Mouse (Mus musculus) left cerebral cortex, postnatal 4 days (tissue): ENCODE results near the gene Pknox1. TPM values are rescaled to one million over a fixed set of nuclear protein-coding genes. Genes with fewer than 3 reads are reported as not detected.
A peak's percentile ranks its signal among the peaks of the same experiment; 100 is the strongest.
"Not testable (repeated sequence)": the region's sequence is repeated elsewhere in the genome, so short reads cannot be mapped to it uniquely, and the experiment has no call there.

Experiments
- DNase-seq: peaks from one replicate; pipeline ENCODE4 v3.0.0-alpha.2; 2022
- intact Hi-C: fragments of 180-260 bp; cut with DNase I; formaldehyde crosslinking; loops from one replicate; pipeline ENCODE4 v1.15.1; 2025
- total RNA-seq, 2 experiments: library from RNA; stranded (reverse); gene quantifications; 2 replicates each; pipeline ENCODE4 v1.2.3; 2021

Gene Pknox1
- total RNA-seq, 2 experiments from 2014 or later, result 17.8 to 18.8 TPM

DNA sequence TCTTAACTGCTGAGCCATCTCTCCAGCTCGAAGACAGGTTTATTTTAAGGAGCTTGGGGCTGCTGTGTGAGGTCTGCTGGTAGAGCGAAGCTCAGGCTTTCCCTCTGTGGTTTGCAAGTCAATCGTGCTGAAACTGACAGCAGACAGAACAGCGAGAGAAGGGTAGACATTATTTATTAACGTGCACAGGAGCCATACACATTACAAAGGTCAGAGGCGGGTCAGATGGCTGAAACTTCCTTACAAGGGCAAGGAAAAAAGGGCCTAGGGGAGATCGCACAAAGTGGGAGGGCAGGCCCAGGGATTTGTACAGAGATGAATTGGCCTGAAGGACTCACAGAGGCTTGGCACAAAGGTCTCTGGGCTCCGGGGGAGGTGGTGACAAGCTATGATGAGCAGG is 15.1 kb upstream of the Pknox1 start:
- intact Hi-C loops, result no loop called here

DNA sequence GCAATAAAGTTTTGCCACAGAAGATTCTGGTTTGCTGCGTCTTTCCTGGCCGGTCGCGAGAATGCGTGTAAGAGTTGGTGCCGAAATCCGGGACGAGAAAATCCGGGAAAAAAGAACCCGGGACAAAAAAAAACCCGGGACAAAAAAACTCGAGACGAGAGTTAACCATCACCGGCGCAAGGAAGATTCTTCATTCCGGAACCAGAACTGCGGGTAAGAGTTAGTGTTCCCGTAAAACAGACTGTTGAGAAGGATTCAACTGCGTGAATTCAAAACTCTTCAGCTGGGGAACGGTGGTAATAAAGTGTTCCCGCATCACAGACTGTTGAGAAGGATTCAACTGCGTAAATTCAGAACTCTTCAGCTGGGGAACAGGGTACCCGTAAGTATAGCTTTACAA is 11.9 kb upstream of the Pknox1 start:
- intact Hi-C loops, DNase-seq: not testable (repeated sequence)

More for the DNA sequence above, 15.1 kb upstream of the Pknox1 start:
- DNase-seq, result no peak

DNA sequence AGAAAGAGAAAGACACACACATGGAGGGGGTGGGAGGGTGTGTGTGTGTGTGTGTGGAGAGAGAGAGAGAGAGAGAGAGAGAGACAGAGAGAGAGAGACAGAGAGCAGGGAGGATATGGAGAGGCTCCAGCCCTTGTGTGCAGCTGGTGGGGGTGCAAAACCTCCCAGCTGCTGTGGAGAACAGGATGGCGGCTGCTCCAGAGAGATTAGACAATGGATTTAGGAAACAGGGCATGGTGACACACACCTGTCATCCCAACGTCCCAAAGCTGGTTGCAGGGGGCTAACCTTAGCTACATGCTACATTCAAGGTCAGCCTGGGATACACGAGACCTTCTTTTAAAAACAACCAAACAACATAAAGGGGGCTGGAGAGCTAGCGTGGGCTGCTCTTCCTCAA is 8.3 kb upstream of the Pknox1 start:
- intact Hi-C loops, result no loop called here
- DNase-seq, result no peak

DNA sequence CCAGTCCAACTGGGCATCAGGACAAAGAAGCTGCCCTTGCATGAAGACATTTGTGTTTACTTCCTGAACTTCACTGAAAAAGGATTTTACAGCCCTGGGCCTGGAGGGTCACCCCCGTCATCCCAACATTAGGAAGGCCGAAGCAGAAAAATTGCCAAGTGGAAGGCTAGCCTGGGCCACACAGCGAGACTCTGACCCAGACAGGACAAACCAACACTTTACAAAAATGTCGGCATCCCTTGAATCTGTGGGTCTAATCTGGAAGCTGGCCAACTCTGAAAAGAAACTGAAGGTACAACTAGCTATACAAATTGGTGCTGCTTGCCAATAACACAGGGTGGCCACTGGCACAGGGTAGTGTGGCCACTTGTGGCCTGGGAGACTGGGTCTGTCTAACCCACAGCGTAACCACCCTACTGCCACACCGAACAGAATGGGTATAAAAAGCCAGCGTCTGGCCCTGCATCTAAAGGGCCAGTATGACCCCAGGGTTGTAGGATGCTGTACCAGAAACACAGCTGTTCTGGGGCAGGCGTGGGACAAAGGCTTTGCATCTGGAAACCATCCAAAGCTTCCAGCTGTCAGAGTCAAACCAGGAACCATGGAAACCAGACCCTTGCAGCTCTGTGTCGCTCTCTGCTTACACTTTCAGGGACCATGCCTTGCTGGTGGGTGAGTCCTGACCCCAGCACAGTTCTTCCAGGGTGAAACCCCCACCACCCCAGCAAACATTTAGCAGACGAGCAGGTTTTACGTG is 7.2 kb upstream of the Pknox1 start:
- intact Hi-C loops, result no loop called here
- peak; percentile 51 for DNase-seq

DNA sequence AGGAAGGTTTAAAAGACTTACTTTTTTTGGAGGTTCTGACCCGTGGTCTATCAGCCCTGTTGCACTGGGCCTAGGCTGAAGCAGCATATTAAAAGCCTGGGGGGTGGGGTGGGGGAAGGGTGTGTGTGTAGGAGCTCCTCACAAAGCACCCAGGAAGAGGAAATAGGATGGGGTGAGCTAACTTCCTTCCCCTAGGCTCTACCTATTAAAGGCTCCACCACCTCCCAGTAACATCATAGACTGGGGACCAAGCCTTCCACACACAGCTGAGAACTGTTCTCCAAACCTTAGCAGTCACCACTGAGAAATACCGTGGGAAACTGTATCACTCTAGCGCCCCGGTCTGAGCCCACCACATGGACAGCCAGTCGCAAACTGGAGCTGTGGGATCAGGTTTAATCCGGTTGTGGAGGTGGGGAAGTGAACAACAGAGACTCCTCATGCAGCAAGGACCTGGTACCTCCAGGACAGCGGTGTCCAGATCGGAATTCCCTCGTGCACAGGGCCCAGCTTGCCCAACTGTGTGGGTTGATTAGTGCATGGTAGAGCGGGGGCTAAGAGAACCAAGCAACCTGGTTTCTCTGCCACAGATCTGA is 6.5 kb upstream of the Pknox1 start:
- intact Hi-C loops, result no loop called here
- no peak for DNase-seq

DNA sequence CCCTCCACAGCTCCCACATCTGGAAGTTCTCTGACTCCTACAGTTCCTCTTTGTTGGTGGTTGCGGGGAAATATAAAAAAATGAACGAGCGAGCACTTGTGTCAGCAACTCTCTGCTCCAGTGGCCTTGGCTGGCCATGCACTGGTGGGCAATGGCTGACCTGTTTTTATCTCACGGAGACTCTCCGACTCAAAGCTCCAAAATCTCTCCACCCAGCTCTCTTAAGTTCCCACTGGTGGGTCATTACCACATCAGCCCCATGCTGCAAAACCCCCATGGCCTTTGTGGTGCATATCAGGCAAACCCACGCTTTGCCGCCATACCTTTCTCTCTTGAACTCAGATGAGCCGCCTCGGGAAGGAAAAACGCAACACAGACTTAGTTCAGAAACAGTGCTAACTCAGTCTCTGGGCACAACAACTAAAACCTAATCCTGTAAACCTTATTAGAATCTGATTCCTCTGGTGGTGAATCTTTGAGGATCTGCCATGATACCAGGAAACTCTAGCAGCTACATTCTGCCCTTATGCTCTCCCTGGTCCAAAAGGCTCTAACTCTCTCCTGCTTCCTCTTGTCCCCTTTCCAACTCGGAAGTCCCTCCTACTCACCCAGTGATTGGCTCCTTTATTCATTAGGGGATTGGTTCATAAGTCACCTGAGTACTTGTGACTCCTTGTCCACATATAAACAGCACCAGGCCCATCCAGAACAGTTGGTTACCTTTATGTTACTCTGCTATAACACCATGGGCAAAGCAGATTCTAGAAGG is 5.3 kb upstream of the Pknox1 start:
- DNase-seq, result no peak
- intact Hi-C loops, result no loop called here

DNA sequence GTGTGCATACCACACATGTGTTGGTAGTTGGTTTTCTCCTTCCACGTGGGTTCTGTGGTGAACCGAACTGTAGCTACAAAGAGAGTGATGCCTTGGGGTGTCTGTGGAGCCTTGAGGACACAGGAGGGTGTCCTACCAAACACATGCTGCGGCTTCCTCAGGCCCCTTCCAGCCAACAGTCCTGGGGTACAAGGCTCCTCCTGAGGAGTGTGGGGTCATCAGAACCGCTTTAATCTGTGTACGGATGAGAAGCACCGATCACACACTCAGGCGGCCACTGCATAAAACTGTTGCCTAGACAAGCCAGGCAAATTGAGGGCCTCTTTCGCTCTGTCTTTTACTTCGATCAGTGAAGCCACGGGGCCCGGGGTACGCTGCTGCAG is 911 bp upstream of the Pknox1 start:
- peak; percentile 42 for DNase-seq
- intact Hi-C loops, result loop anchor here (5.0 kb wide), 1 partner anchor 51 kb away; no protein-coding TSS in a partner anchor

DNA sequence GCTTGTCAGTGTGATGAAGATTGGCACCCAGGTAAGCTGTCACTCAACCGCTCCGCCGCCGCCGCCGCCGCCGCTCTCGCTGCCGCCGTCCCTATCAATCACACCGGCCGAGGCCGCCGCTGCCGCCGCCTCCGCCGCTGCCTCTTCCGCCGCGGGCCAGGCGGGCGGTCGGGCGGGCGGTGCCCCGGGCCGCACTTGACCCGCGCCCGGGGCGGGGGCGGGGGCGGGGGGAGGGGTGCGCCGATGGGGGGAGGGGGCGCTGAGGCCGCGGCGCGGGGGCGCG is 265 bp downstream of the Pknox1 start:
- DNase-seq, result no peak
- intact Hi-C loops, result loop anchor here (5.0 kb wide), 1 partner anchor 52 kb away; no protein-coding TSS in a partner anchor

DNA sequence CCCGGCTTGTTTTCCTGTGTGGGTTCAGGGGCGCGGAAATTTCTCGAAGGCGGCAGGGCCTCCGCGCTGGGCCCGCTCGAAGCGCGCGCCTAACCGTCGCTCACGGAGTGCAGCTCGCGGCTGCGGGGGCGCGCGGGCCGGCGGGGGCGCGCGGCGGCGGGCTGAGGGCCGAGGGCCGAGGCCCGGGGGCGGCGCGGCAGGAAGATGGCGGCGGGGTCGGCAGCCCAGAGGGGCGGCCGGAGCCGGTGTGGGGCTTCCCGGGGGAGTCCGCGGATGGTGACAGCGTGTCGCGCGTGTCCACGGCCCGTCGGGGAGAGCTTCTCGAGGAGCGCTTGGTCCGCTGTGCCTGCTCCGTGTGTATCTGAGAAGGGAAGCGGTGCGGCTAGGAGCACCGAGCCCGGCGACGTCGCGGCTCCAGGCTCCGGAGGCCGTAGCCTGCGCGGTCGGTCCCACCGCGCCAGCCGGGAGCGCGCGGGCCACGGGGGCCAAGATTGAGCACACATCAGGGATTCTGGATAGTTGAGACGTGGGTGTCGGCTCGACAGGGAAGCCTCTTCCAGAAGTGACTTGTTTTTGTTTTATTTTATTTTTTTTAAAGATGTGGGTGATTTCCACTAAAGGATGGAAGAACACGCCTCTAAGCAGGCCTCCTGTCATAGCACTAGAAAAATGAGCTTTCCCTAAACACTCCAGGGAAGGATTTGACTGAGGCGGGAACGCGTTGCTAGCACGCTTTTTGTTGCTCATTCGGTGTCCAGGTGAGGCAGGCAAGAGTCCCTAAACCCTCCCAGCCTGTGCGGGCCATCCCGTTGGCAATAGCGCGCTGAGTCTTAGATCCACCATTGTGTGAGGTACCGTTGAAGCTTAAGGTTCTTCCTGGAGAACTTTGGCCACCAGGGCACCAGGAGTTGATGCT is 865 bp downstream of the Pknox1 start:
- intact Hi-C loops, result no loop called here
- DNase-seq, result peak; percentile 86

DNA sequence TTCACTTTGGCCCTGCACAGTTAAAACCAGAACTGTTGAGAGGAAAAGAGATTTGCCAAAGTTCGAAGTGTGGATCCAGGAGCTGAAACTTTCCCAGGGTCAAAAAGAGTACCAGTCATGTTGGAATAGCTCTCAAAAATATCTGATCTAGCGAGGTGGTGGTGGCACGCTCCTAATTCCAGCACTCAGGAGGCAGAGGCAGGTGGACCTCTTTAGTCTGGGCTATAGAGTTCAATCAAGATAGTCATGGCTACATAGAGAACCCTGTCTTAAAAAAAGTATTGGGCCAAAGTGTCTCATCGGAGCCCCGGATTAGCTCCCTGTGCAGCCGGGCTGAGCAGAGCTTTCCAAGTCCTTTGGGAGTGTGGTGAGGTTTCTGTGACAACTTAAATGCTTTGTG is 1.7 kb downstream of the Pknox1 start:
- intact Hi-C loops, result no loop called here

DNA sequence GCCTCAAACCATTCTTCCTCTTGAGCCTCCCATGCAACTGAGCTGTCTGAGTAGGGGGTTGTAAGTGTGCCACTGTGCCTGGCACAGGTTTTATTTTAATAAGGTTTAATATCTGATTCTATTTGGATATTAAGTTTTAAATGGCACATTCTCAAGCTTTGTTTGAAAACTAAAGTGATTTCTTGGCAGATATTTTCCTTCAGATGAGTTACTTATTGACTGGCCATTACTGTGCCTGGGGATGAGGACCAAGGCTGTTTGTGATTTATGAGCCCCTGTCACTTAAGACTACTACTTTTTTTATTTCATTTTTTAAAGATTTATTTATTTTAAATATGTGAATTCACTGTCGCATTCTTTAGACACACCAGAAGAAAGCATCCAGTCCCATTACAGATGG is 5.2 kb downstream of the Pknox1 start:
- no peak for DNase-seq
- intact Hi-C loops, result no loop called here

More for the DNA sequence above, 1.7 kb downstream of the Pknox1 start:
- no peak for DNase-seq

DNA sequence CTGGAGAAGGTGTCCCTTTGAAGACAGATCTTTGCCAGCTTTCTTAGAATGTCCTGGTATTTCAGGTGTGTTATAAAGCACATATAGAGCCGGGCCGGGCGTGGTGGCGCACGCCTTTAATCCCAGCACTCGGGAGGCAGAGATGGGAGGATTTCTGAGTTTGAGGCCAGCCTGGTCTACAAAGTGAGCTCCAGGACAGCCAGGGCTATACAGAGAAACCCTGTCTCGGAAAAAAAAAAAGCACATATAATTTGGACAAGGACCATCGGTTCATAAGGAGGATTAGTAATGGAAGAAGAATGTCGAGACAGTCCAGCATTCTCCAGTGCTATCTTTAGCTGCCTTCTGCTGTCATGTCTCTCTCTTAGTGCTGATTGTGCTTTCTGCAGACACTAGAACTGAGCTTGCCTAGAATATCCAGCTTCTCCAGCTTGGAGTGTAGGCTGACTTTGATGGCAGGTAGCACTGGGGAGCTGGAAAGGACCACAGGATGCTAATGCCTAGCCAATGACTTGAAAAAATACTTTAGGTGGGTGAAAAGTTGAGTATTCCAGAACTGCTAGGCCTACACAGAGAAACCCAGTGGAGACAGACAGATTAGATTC is 5.9 kb downstream of the Pknox1 start:
- intact Hi-C loops, result no loop called here
- DNase-seq, result peak; percentile 34

DNA sequence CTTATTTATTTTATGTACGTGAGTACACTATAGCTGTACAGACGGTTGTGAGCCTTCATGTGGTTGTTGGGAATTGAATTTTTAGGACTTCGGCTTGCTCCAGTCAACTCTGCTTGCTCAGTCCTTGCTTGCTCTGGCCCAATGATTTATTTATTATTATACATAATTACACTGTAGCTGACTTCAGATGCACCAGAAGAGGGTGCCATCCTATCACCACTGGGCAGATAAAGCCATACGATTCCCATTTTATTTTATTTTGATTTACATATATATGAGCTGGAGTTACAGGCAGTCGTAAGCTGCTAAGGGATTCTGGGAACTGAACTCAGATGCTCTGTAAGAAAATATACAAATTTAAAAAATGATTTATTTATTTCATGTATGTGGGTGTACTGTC is 7.2 kb downstream of the Pknox1 start:
- no peak for DNase-seq
- intact Hi-C loops, result no loop called here

DNA sequence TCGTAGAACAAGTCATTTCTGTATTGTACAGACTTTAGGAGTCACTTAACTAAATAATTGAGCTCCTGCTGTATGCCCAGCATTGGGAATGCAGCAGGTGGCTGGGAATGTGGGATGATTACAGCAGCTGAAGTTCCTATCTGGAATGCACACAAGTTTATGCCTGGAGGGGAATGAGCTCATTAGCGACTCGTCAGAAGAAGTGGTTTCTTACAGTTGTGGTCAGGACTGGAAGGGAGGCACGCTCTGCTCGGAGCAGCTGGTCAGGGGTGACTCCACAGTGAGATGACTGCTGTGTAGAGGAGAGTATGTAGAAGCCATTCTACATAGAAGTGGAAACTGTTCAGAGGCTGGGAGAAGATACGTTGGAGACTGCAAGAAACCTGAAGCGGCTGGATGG is 10.1 kb downstream of the Pknox1 start:
- intact Hi-C loops, result no loop called here
- DNase-seq, result no peak

DNA sequence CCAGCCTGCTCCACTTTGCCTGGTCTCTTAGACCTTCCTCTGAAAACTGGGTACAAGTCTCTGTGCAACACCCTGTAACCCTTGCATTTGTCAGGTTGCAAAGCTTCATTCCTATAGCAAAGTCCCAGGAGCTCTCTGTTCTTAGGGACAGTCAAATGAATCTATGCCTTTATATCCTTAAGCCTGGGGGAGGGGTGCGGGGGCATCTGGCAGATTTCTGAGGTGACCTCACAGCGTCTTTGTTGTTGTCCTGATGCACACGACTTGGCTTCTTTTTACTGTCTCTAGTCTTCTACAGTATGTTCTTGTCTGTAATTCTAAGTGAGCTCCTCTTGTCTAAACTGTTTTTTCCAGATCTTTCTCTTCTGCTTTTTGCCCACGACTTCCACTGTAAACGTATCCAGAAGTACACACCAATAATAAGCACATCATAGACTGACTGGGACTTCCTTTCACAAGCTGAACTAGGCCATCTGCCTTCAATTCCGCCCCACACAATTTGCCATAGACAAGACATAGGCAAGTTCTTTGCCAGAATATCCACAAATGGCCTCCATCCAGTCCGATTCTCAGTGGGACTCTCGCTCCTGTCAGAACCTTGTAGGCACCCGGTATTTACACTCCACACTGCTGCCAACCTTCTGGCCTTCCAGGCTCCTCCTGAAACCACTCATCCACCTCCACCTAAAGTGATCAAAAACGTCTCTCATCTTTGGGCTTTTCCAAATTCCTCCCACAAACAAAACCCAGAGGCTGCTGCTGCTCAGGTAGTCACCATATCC is 12.1 kb downstream of the Pknox1 start:
- DNase-seq, result peak; percentile 61
- intact Hi-C loops, result no loop called here

DNA sequence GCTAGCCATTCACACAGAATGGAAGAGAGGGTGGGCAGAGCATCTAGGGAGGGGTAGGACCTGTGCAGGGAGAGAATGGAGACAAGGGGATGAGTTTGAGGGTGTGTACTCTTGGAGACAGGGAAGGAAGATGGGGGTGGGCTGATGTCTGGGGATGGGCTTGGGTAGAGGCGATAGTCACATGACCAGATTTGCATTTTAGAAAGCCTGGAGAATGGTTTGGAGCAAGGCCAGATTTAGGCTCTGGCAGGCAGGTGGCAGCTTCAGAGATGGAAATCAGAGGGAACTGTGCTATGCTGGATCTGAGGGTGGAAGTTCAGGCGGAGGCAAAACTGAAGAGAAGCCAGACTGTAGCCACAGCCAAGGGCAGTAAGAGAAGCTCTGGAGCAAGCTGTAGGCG is 15.8 kb downstream of the Pknox1 start:
- intact Hi-C loops, result no loop called here
- peak; percentile 65 for DNase-seq

DNA sequence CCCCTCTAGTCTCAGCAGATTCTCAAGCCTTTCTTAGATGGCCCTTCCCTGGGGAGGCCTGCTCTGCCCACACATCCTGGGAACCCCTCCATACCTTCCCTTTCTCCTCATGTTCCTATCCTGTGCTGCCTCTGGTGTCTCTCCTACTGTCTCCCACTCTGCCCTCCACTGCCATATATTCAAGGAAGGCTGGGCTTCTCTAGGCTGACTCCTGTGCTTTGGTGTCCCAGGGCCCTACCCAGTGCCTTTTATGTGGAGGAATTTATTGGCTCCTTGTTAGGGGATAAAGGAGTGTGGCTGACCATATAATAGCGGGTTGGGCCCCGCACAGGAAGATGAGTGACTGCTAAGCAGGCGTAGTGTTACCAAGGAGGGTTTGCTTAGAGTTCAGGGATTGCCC is 18.7 kb downstream of the Pknox1 start:
- intact Hi-C loops, result no loop called here
- no peak for DNase-seq

DNA sequence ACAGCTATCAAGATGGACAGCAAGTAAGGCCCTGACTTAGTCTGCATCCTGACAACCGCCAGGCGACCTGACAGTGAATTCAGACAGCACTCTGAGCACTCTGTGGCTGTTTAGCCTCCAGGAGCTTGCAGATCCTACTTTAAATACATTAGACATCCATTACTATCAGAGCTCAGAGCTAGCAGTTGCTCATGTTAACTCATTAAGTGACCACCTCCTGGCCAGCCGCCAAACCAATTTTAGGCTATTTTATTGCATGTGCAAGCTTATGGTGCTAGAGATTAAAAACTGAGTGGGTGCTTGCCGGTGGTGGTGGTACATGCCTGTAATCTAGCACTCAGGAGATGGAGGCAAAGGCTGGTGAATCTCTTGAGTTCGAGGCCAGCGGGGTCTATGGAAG is 19.2 kb downstream of the Pknox1 start:
- DNase-seq, result no peak
- intact Hi-C loops, result no loop called here

DNA sequence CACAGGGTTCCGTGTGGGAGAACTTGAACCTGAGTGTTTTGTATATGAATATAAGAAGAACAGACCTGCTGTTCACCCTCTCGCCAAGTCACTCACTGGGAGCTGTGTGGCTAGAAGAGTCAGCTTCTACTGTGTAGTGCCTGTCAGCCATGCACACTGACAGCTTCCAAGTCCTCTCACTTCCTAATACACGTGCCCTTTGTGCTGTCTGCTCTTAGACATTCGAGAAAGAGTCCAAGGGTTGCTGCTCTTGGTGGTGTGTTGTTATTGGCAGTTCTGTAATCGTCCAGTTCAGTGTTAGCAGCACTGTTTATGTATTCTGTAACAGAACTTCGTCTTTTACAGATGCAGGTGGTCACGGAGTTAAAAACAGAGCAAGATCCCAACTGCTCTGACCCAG is 23.6 kb downstream of the Pknox1 start:
- intact Hi-C loops, result no loop called here
- no peak for DNase-seq

DNA sequence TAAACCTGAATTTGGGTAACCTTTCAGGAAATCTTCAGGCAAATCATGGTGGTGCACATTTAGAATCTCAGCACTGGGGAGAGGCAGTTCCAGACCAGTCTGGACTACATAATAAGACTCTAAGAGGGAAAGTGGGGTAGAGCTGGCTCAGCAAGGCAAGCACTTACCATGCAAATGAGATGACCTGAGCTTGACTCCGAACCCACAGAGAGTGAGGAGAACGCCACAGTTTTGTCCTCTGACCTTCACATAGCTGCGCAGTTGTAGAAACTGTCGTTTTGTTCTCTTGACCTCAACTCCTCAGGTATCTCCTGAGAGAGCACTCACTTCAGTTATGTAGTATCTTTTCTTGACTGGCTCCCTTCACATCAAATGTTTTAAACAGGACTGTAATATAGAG is 24.2 kb downstream of the Pknox1 start:
- no peak for DNase-seq
- intact Hi-C loops, result no loop called here
